Mouse (Mus musculus) cerebellum, adult (tissue): Measurements from ENCODE around the gene Utp14a.

Experiments used
- ATAC-seq: cut with Nextera tagmentation; 2 replicates; pipeline ENCODE4 v1.9.2; 2017; ENCODE audit warnings: mild to moderate bottlenecking, moderate library complexity, mixed read lengths; ENCODE audit not compliant: insufficient number of reproducible peaks, low FRiP score, low TSS enrichment

The Utp14a gene

DNA sequence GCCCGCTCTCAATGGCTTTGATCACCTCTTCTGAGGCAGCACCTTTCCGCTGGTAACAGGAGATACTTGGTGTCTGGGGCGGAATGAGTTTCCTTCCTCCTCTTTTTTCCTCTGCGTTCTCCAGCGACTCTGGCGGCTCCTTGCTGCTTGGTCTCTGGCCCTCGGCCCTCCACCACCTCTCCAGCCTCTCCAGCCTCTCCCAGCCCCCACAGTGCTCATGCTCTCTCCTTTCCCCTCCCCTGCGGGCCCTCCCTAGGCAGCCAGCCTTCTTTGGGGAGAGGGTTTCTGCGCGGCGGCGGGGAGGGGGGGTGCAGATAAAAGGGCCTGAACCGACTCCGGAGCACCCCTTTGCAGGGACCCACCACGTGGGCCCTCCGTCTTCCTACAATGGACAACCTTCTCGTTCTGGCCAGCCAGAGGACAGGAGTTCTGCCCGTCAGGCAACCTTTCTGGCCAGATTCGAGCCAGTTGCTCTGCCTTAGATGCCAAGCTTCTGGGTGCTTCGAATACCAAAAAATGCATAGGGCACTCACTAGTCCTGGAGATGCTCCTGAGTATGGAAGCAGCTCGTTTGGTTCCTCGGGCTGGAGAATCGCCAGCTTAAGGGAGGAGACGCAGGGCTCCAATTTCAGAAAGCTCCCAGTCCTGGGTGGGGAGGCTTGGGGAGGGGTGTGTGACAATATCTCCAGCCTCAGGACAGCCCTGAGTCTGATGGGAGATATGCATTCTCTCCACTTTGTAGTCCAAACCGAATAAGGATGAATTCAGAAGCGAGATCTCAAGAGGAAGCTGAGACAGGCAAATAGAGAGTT is 54.2 kb downstream of the Utp14a start:
- ATAC-seq = no peak

- ATAC-seq = no peak
These were observed 55.1 kb downstream of the Utp14a start for GRCm38 (mm10) chrX:48311727-48312126.

GRCm38 (mm10) chrX:48314530-48315079 is 57.9 kb downstream of the Utp14a start:
- ATAC-seq = peak; percentile 79

- ATAC-seq = no peak
These were observed 60.8 kb downstream of the Utp14a start for GRCm38 (mm10) chrX:48317444-48317843.

GRCm38 (mm10) chrX:48318194-48318593 is 61.5 kb downstream of the Utp14a start:
- no peak for ATAC-seq
